Mouse (Mus musculus): Measurements from ENCODE around the gene Adamts14. TPM values are rescaled to one million over a fixed set of nuclear protein-coding genes. Genes with fewer than 3 reads are reported as not detected.

The Adamts14 gene
- polyA plus RNA-seq, 1 experiment from 2014 or later, result 1.1 TPM

- TF ChIP-seq EP300 (optimal IDR thresholded peaks at IDR 0.05) (no peak), CTCF (IDR thresholded peaks at IDR 0.05; ENCODE audit: low read depth) (peak; percentile 86)
These were observed 61.5 kb downstream of the Adamts14 start for GRCm38 (mm10) chr10:61211743-61212142.

GRCm38 (mm10) chr10:61211105-61211504 lies 62.1 kb downstream of the Adamts14 start:
- Histone ChIP-seq H3K27ac (replicated peaks) (no peak overlapping the region), H3K4me1 (replicated peaks; ENCODE audit: control insufficient read depth, insufficient read depth) (no peaks in the 10 kb centered on the region), H3K27me3 (ENCODE audit: control insufficient read depth, insufficient read depth, low read length) (no peaks in the 10 kb centered on the region), H3K4me2 (replicated peaks; ENCODE audit: low read depth) (no peak overlapping the region), H3K36me3 (ENCODE audit: control insufficient read depth, insufficient read depth, low read length) (no peaks in the 10 kb centered on the region), H3K9me3 (ENCODE audit: control insufficient read depth, low read length) (no peaks in the 10 kb centered on the region), H3K9ac (ENCODE audit: low read length) (no peak overlapping the region), H3K4me3 (ENCODE audit: low read depth, low read length) (no peak overlapping the region)
- WGBS, result 86% methylated on average over 4 of the region's 4 CpGs
- TF ChIP-seq EP300 (optimal IDR thresholded peaks at IDR 0.05) (no peak), CTCF (IDR thresholded peaks at IDR 0.05; ENCODE audit: low read depth) (no peak)
- no peak for ATAC-seq (ENCODE audit: low FRiP score, low TSS enrichment)
- DNase-seq (ENCODE audit: low spot score), result no peak

More at GRCm38 (mm10) chr10:61211743-61212142, 61.5 kb downstream of the Adamts14 start:
- ATAC-seq (ENCODE audit: low FRiP score, low TSS enrichment) (0 out of 2 replicates have a peak, but pooled peaks have one; percentile 46), DNase-seq (ENCODE audit: low spot score) (peak; percentile 72)
- H3K27me3 ChIP-seq (ENCODE audit: control insufficient read depth, insufficient read depth, low read length), result no peaks in the 10 kb centered on the region
- H3K4me3 ChIP-seq (ENCODE audit: low read depth, low read length), result no peak overlapping the region
- H3K36me3 ChIP-seq (ENCODE audit: control insufficient read depth, insufficient read depth, low read length), result no peaks in the 10 kb centered on the region
- 9% methylated on average over 13 of the region's 13 CpGs for WGBS
- H3K9me3 ChIP-seq (ENCODE audit: control insufficient read depth, low read length), result no peaks in the 10 kb centered on the region
- H3K27ac ChIP-seq (replicated peaks), result no peak overlapping the region
- H3K4me2 ChIP-seq (replicated peaks; ENCODE audit: low read depth), result no peak overlapping the region
- no peaks in the 10 kb centered on the region for H3K4me1 ChIP-seq (replicated peaks; ENCODE audit: control insufficient read depth, insufficient read depth)
- H3K9ac ChIP-seq (ENCODE audit: low read length), result no peak overlapping the region

- no peak for ATAC-seq (ENCODE audit: low FRiP score, low TSS enrichment)
- WGBS, result 82% methylated on average over 9 of the region's 9 CpGs
- H3K4me1 ChIP-seq (replicated peaks; ENCODE audit: control insufficient read depth, insufficient read depth), result no peaks in the 10 kb centered on the region
- DNase-seq (ENCODE audit: low spot score), result no peak
- no peak overlapping the region for H3K4me3 ChIP-seq (ENCODE audit: low read depth, low read length)
- no peak for TF ChIP-seq CTCF (IDR thresholded peaks at IDR 0.05; ENCODE audit: low read depth)
- TF ChIP-seq EP300 (optimal IDR thresholded peaks at IDR 0.05), result no peak
- no peak overlapping the region for H3K4me2 ChIP-seq (replicated peaks; ENCODE audit: low read depth)
- H3K27me3 ChIP-seq (ENCODE audit: control insufficient read depth, insufficient read depth, low read length), result no peaks in the 10 kb centered on the region
- H3K9me3 ChIP-seq (ENCODE audit: control insufficient read depth, low read length), result no peaks in the 10 kb centered on the region
- H3K27ac ChIP-seq (replicated peaks), result no peak overlapping the region
- no peak overlapping the region for H3K9ac ChIP-seq (ENCODE audit: low read length)
- no peaks in the 10 kb centered on the region for H3K36me3 ChIP-seq (ENCODE audit: control insufficient read depth, insufficient read depth, low read length)
These were observed 65.0 kb downstream of the Adamts14 start for GRCm38 (mm10) chr10:61208114-61208684.

GRCm38 (mm10) chr10:61203930-61204329 lies 69.3 kb downstream of the Adamts14 start:
- Histone ChIP-seq H3K36me3 (ENCODE audit: control insufficient read depth, insufficient read depth, low read length) (no peaks in the 10 kb centered on the region), H3K4me3 (ENCODE audit: low read depth, low read length) (no peak overlapping the region), H3K4me1 (replicated peaks; ENCODE audit: control insufficient read depth, insufficient read depth) (no peaks in the 10 kb centered on the region), H3K9me3 (ENCODE audit: control insufficient read depth, low read length) (no peaks in the 10 kb centered on the region), H3K9ac (ENCODE audit: low read length) (no peak overlapping the region), H3K27me3 (ENCODE audit: control insufficient read depth, insufficient read depth, low read length) (no peaks in the 10 kb centered on the region), H3K27ac (replicated peaks) (no peak overlapping the region), H3K4me2 (replicated peaks; ENCODE audit: low read depth) (no peak overlapping the region)
- WGBS, result 72% methylated on average over 3 of the region's 3 CpGs
- TF ChIP-seq CTCF (IDR thresholded peaks at IDR 0.05; ENCODE audit: low read depth) (no peak), EP300 (optimal IDR thresholded peaks at IDR 0.05) (no peak)
- no peak for DNase-seq (ENCODE audit: low spot score)
- no peak for ATAC-seq (ENCODE audit: low FRiP score, low TSS enrichment)

- Histone ChIP-seq H3K36me3 (ENCODE audit: control insufficient read depth, insufficient read depth, low read length) (no peaks in the 10 kb centered on the region), H3K27me3 (ENCODE audit: control insufficient read depth, insufficient read depth, low read length) (no peaks in the 10 kb centered on the region), H3K4me2 (replicated peaks; ENCODE audit: low read depth) (no peak overlapping the region), H3K27ac (replicated peaks) (no peak overlapping the region), H3K4me1 (replicated peaks; ENCODE audit: control insufficient read depth, insufficient read depth) (no peaks in the 10 kb centered on the region), H3K9ac (ENCODE audit: low read length) (no peak overlapping the region), H3K4me3 (ENCODE audit: low read depth, low read length) (no peak overlapping the region), H3K9me3 (ENCODE audit: control insufficient read depth, low read length) (no peaks in the 10 kb centered on the region)
- DNase-seq (ENCODE audit: low spot score), result no peak
- no peak for ATAC-seq (ENCODE audit: low FRiP score, low TSS enrichment)
- 76% methylated on average over 12 of the region's 12 CpGs for WGBS
- TF ChIP-seq CTCF (IDR thresholded peaks at IDR 0.05; ENCODE audit: low read depth) (no peak), EP300 (optimal IDR thresholded peaks at IDR 0.05) (no peak)
These were observed 71.5 kb downstream of the Adamts14 start for GRCm38 (mm10) chr10:61201596-61202318.

- Histone ChIP-seq H3K4me2 (replicated peaks; ENCODE audit: low read depth) (no peak overlapping the region), H3K36me3 (ENCODE audit: control insufficient read depth, insufficient read depth, low read length) (no peaks in the 10 kb centered on the region), H3K27me3 (ENCODE audit: control insufficient read depth, insufficient read depth, low read length) (no peaks in the 10 kb centered on the region), H3K9ac (ENCODE audit: low read length) (no peak overlapping the region), H3K4me3 (ENCODE audit: low read depth, low read length) (no peak overlapping the region), H3K9me3 (ENCODE audit: control insufficient read depth, low read length) (no peaks in the 10 kb centered on the region), H3K4me1 (replicated peaks; ENCODE audit: control insufficient read depth, insufficient read depth) (no peaks in the 10 kb centered on the region), H3K27ac (replicated peaks) (no peak overlapping the region)
- no peak for DNase-seq (ENCODE audit: low spot score)
- ATAC-seq (ENCODE audit: low FRiP score, low TSS enrichment), result no peak
- TF ChIP-seq EP300 (optimal IDR thresholded peaks at IDR 0.05) (no peak), CTCF (IDR thresholded peaks at IDR 0.05; ENCODE audit: low read depth) (no peak)
- WGBS, result 67% methylated on average over 9 of the region's 9 CpGs
These were observed 72.2 kb downstream of the Adamts14 start for GRCm38 (mm10) chr10:61200998-61201397.

All from stomach, postnatal 0 days (tissue).